Mouse (Mus musculus): ENCODE results near the gene Olfr1243. TPM values are rescaled to one million over a fixed set of nuclear protein-coding genes. Genes with fewer than 3 reads are reported as not detected.
"Not testable (repeated sequence)": the region's sequence is repeated elsewhere in the genome, so short reads cannot be mapped to it uniquely, and the experiment has no call there.

Gene Olfr1243
- not detected in 2 replicates for polyA plus RNA-seq (2014; fragmentation: Nextera tagmentation; extraction: Ambion mirVana)

- Histone ChIP-seq H3K9ac (ENCODE audit: low read depth, low read length) (no peak within 1 kb of the TSS), H3K27ac (ENCODE audit: low read depth, low read length) (no peak within 1 kb of the TSS), H3K27me3 (replicated peaks; ENCODE audit: control insufficient read depth, insufficient read depth, low read length) (no peaks in the 10 kb centered on the region), H3K9me3 (ENCODE audit: control insufficient read depth, low read length) (no peaks in the 10 kb centered on the region), H3K4me3 (ENCODE audit: low read depth, low read length) (no peak within 1 kb of the TSS), H3K4me1 (replicated peaks; ENCODE audit: control insufficient read depth, insufficient read depth, low read length) (no peaks in the 10 kb centered on the region), H3K36me3 (ENCODE audit: control insufficient read depth, insufficient read depth, low read length) (no peaks in the 10 kb centered on the region), H3K4me2 (no peak within 1 kb of the TSS)
- ATAC-seq (replicated peaks; ENCODE audit: low FRiP score) = no peak
- WGBS = 75% methylated on average over 1 of the region's 1 CpGs
- no peak for DNase-seq (ENCODE audit: low spot score)
Measured at GRCm38 (mm10) chr2:89531387-89531786, at the start of gene Olfr1243. Gene Olfr1243, minus strand, starts transcription at chr2:89531487.

GRCm38 (mm10) chr2:89578347-89578746, 47.1 kb upstream of the Olfr1243 start, which contains the start of gene Olfr1245:
Gene Olfr1245, minus strand, starts transcription at chr2:89578447.
- Histone ChIP-seq H3K36me3 (ENCODE audit: control insufficient read depth, insufficient read depth, low read length) (no peaks in the 10 kb centered on the region), H3K9me3 (ENCODE audit: control insufficient read depth, low read length) (no peaks in the 10 kb centered on the region), H3K4me3 (ENCODE audit: low read depth, low read length) (no peak within 1 kb of the TSS), H3K27ac (ENCODE audit: low read depth, low read length) (no peak within 1 kb of the TSS), H3K4me1 (replicated peaks; ENCODE audit: control insufficient read depth, insufficient read depth, low read length) (no peaks in the 10 kb centered on the region), H3K9ac (ENCODE audit: low read depth, low read length) (no peak within 1 kb of the TSS), H3K4me2 (no peak within 1 kb of the TSS), H3K27me3 (replicated peaks; ENCODE audit: control insufficient read depth, insufficient read depth, low read length) (no peaks in the 10 kb centered on the region)
- ATAC-seq (replicated peaks; ENCODE audit: low FRiP score) (no peak), DNase-seq (ENCODE audit: low spot score) (no peak)
- 76% methylated on average over 1 of the region's 1 CpGs for WGBS

- WGBS = 59% methylated on average over 2 of the region's 2 CpGs
- not testable (repeated sequence) for H3K36me3 ChIP-seq (ENCODE audit: control insufficient read depth, insufficient read depth, low read length); ATAC-seq (replicated peaks; ENCODE audit: low FRiP score); H3K4me2 ChIP-seq; H3K9ac ChIP-seq (ENCODE audit: low read depth, low read length); H3K9me3 ChIP-seq (ENCODE audit: control insufficient read depth, low read length); H3K4me1 ChIP-seq (replicated peaks; ENCODE audit: control insufficient read depth, insufficient read depth, low read length); H3K4me3 ChIP-seq (ENCODE audit: low read depth, low read length); DNase-seq (ENCODE audit: low spot score); H3K27ac ChIP-seq (ENCODE audit: low read depth, low read length); H3K27me3 ChIP-seq (replicated peaks; ENCODE audit: control insufficient read depth, insufficient read depth, low read length)
Measured at GRCm38 (mm10) chr2:89562706-89563105, 31.4 kb upstream of the Olfr1243 start.

GRCm38 (mm10) chr2:89544516-89544915, 13.2 kb upstream of the Olfr1243 start:
- Histone ChIP-seq H3K27me3 (replicated peaks; ENCODE audit: control insufficient read depth, insufficient read depth, low read length) (no peaks in the 10 kb centered on the region), H3K4me1 (replicated peaks; ENCODE audit: control insufficient read depth, insufficient read depth, low read length) (no peaks in the 10 kb centered on the region), H3K4me3 (ENCODE audit: low read depth, low read length) (no peak overlapping the region), H3K36me3 (ENCODE audit: control insufficient read depth, insufficient read depth, low read length) (no peaks in the 10 kb centered on the region), H3K27ac (ENCODE audit: low read depth, low read length) (no peak overlapping the region), H3K4me2 (no peak overlapping the region), H3K9me3 (ENCODE audit: control insufficient read depth, low read length) (no peaks in the 10 kb centered on the region), H3K9ac (ENCODE audit: low read depth, low read length) (no peak overlapping the region)
- 60% methylated on average over 2 of the region's 2 CpGs for WGBS
- ATAC-seq (replicated peaks; ENCODE audit: low FRiP score) = no peak
- DNase-seq (ENCODE audit: low spot score) = no peak

GRCm38 (mm10) chr2:89539923-89540322, 8.6 kb upstream of the Olfr1243 start:
- Histone ChIP-seq H3K27ac (ENCODE audit: low read depth, low read length) (no peak overlapping the region), H3K4me3 (ENCODE audit: low read depth, low read length) (no peak overlapping the region), H3K27me3 (replicated peaks; ENCODE audit: control insufficient read depth, insufficient read depth, low read length) (no peaks in the 10 kb centered on the region), H3K4me2 (no peak overlapping the region), H3K9ac (ENCODE audit: low read depth, low read length) (no peak overlapping the region), H3K9me3 (ENCODE audit: control insufficient read depth, low read length) (no peaks in the 10 kb centered on the region), H3K4me1 (replicated peaks; ENCODE audit: control insufficient read depth, insufficient read depth, low read length) (no peaks in the 10 kb centered on the region), H3K36me3 (ENCODE audit: control insufficient read depth, insufficient read depth, low read length) (no peaks in the 10 kb centered on the region)
- WGBS = 54% methylated on average over 1 of the region's 1 CpGs
- ATAC-seq (replicated peaks; ENCODE audit: low FRiP score) = no peak
- DNase-seq (ENCODE audit: low spot score) = no peak

GRCm38 (mm10) chr2:89498235-89498634, 33.1 kb downstream of the Olfr1243 start, which contains the start of gene Olfr1242:
Gene Olfr1242, minus strand, starts transcription at chr2:89498335.
- Histone ChIP-seq H3K27me3 (replicated peaks; ENCODE audit: control insufficient read depth, insufficient read depth, low read length) (no peaks in the 10 kb centered on the region), H3K4me3 (ENCODE audit: low read depth, low read length) (no peak within 1 kb of the TSS), H3K4me2 (no peak within 1 kb of the TSS), H3K36me3 (ENCODE audit: control insufficient read depth, insufficient read depth, low read length) (no peaks in the 10 kb centered on the region), H3K27ac (ENCODE audit: low read depth, low read length) (no peak within 1 kb of the TSS), H3K4me1 (replicated peaks; ENCODE audit: control insufficient read depth, insufficient read depth, low read length) (no peaks in the 10 kb centered on the region), H3K9ac (ENCODE audit: low read depth, low read length) (no peak within 1 kb of the TSS), H3K9me3 (ENCODE audit: control insufficient read depth, low read length) (no peaks in the 10 kb centered on the region)
- ATAC-seq (replicated peaks; ENCODE audit: low FRiP score) (no peak), DNase-seq (ENCODE audit: low spot score) (no peak)
- WGBS = 52% methylated on average over 1 of the region's 1 CpGs

- no peaks in the 10 kb centered on the region for H3K9me3 ChIP-seq (ENCODE audit: control insufficient read depth, low read length)
- no peak within 1 kb of the TSS for H3K4me3 ChIP-seq (ENCODE audit: low read depth, low read length)
- DNase-seq (ENCODE audit: low spot score) = no peak
- no peaks in the 10 kb centered on the region for H3K4me1 ChIP-seq (replicated peaks; ENCODE audit: control insufficient read depth, insufficient read depth, low read length)
- no peak for ATAC-seq (replicated peaks; ENCODE audit: low FRiP score)
- no peak within 1 kb of the TSS for H3K9ac ChIP-seq (ENCODE audit: low read depth, low read length)
- no peaks in the 10 kb centered on the region for H3K36me3 ChIP-seq (ENCODE audit: control insufficient read depth, insufficient read depth, low read length)
- H3K27me3 ChIP-seq (replicated peaks; ENCODE audit: control insufficient read depth, insufficient read depth, low read length) = no peaks in the 10 kb centered on the region
- no peak within 1 kb of the TSS for H3K27ac ChIP-seq (ENCODE audit: low read depth, low read length)
- no peak within 1 kb of the TSS for H3K4me2 ChIP-seq
Measured at GRCm38 (mm10) chr2:89487026-89487425, 44.3 kb downstream of the Olfr1243 start, which contains the start of gene Olfr1241. Gene Olfr1241, minus strand, starts transcription at chr2:89487126.

Other genes starting within 250 kb of the Olfr1243 start
- not detected in 2 replicates for gene Olfr1229, start 243.5 kb downstream of the Olfr1243 start, polyA plus RNA-seq (2014; fragmentation: Nextera tagmentation; extraction: Ambion mirVana)
- not detected in 2 replicates for gene Olfr1230, start 234.2 kb downstream of the Olfr1243 start, polyA plus RNA-seq (2014; fragmentation: Nextera tagmentation; extraction: Ambion mirVana)
- not detected in 2 replicates for gene Olfr1231, start 224.4 kb downstream of the Olfr1243 start, polyA plus RNA-seq (2014; fragmentation: Nextera tagmentation; extraction: Ambion mirVana)
- not detected in 2 replicates for gene Olfr1232, start 201.8 kb downstream of the Olfr1243 start, polyA plus RNA-seq (2014; fragmentation: Nextera tagmentation; extraction: Ambion mirVana)
- not detected in 2 replicates for gene Olfr1233, start 189.1 kb downstream of the Olfr1243 start, polyA plus RNA-seq (2014; fragmentation: Nextera tagmentation; extraction: Ambion mirVana)
- not detected in 2 replicates for gene Olfr1234, start 166.6 kb downstream of the Olfr1243 start, polyA plus RNA-seq (2014; fragmentation: Nextera tagmentation; extraction: Ambion mirVana)
- not detected in 2 replicates for gene Olfr1238, start 121.8 kb downstream of the Olfr1243 start, polyA plus RNA-seq (2014; fragmentation: Nextera tagmentation; extraction: Ambion mirVana)
- not detected in 2 replicates for gene Olfr1239, start 111.1 kb downstream of the Olfr1243 start, polyA plus RNA-seq (2014; fragmentation: Nextera tagmentation; extraction: Ambion mirVana)
- not detected in 2 replicates for gene Olfr1240, start 88.5 kb downstream of the Olfr1243 start, polyA plus RNA-seq (2014; fragmentation: Nextera tagmentation; extraction: Ambion mirVana)
- not detected in 2 replicates for gene Olfr1241, start 44.4 kb downstream of the Olfr1243 start, polyA plus RNA-seq (2014; fragmentation: Nextera tagmentation; extraction: Ambion mirVana)
- gene Olfr1242, start 33.2 kb downstream of the Olfr1243 start, polyA plus RNA-seq (2014; fragmentation: Nextera tagmentation; extraction: Ambion mirVana) = not detected in 2 replicates
- not detected in 2 replicates for gene Olfr1245, start 47.0 kb upstream of the Olfr1243 start, polyA plus RNA-seq (2014; fragmentation: Nextera tagmentation; extraction: Ambion mirVana)
- not detected in 2 replicates for gene Olfr1246, start 61.7 kb upstream of the Olfr1243 start, polyA plus RNA-seq (2014; fragmentation: Nextera tagmentation; extraction: Ambion mirVana)
- gene Olfr1247, start 82.6 kb upstream of the Olfr1243 start, polyA plus RNA-seq (2014; fragmentation: Nextera tagmentation; extraction: Ambion mirVana) = not detected in 2 replicates
- not detected in 2 replicates for gene Olfr1248, start 86.8 kb upstream of the Olfr1243 start, polyA plus RNA-seq (2014; fragmentation: Nextera tagmentation; extraction: Ambion mirVana)
- not detected in 2 replicates for gene Olfr1249, start 103.5 kb upstream of the Olfr1243 start, polyA plus RNA-seq (2014; fragmentation: Nextera tagmentation; extraction: Ambion mirVana)
- not detected in 2 replicates for gene Olfr1250, start 130.0 kb upstream of the Olfr1243 start, polyA plus RNA-seq (2014; fragmentation: Nextera tagmentation; extraction: Ambion mirVana)
- gene Olfr1251, start 140.4 kb upstream of the Olfr1243 start, polyA plus RNA-seq (2014; fragmentation: Nextera tagmentation; extraction: Ambion mirVana) = not detected in 2 replicates
- not detected in 2 replicates for gene Olfr1252, start 193.5 kb upstream of the Olfr1243 start, polyA plus RNA-seq (2014; fragmentation: Nextera tagmentation; extraction: Ambion mirVana)
- not detected in 2 replicates for gene Olfr1253, start 225.6 kb upstream of the Olfr1243 start, polyA plus RNA-seq (2014; fragmentation: Nextera tagmentation; extraction: Ambion mirVana)